Mouse (Mus musculus) lung, embryonic 14.5 days (tissue): ENCODE results near the gene Babam1. TPM values are rescaled to one million over a fixed set of nuclear protein-coding genes. Genes with fewer than 3 reads are reported as not detected.

Source experiments
- ATAC-seq: fragments of 200-750 bp; cut with Nextera tagmentation; 2 replicates; pipeline ENCODE4 v1.8.0; 2017; ENCODE audit warnings: mild to moderate bottlenecking, moderate TSS enrichment, moderate library complexity; ENCODE audit not compliant: insufficient read depth
- DNase-seq: peaks from one replicate; pipeline ENCODE4 v3.0.0-alpha.2; 2015
- H3K27ac ChIP-seq: fragments of 300-500 bp; sonication (generic); 2 replicates; pipeline ENCODE4 v1.5.1; 2014; ENCODE audit warnings: low read depth, mild to moderate bottlenecking, moderate library complexity
- H3K27me3 ChIP-seq: fragments of 300-500 bp; sonication (generic); 2 replicates; pipeline ENCODE4 v1.6.1; 2014; ENCODE audit warnings: low read length, control low read depth; ENCODE audit not compliant: insufficient read depth
- H3K36me3 ChIP-seq: fragments of 300-500 bp; sonication (generic); 2 replicates; pipeline ENCODE4 v1.6.1; 2014; ENCODE audit warnings: control low read depth; ENCODE audit not compliant: insufficient read depth
- H3K4me1 ChIP-seq: fragments of 300-500 bp; sonication (generic); 2 replicates; pipeline ENCODE4 v1.6.1; 2014; ENCODE audit warnings: antibody characterized with exemption, control low read depth; ENCODE audit not compliant: insufficient read depth
- H3K4me2 ChIP-seq: fragments of 300-500 bp; sonication (generic); 2 replicates; pipeline ENCODE4 v1.6.1; 2014; ENCODE audit warnings: mild to moderate bottlenecking
- H3K4me3 ChIP-seq: fragments of 300-500 bp; sonication (generic); 2 replicates; pipeline ENCODE4 v1.5.1; 2014; ENCODE audit warnings: low read depth, low read length
- H3K9ac ChIP-seq: fragments of 300-500 bp; sonication (generic); 2 replicates; pipeline ENCODE4 v1.6.1; 2014
- H3K9me3 ChIP-seq: fragments of 300-500 bp; sonication (generic); 2 replicates; pipeline ENCODE4 v1.6.1; 2016; ENCODE audit warnings: low read depth, low read length, control low read depth
- CTCF ChIP-seq: IDR thresholded peaks from 2 replicates; pipeline ENCODE4 v1.5.1; 2016; ENCODE audit warnings: antibody characterized with exemption, low read depth
- WGBS: fragments of 180-500 bp; shearing (Covaris S2); extraction: QIAGEN DNeasy Blood & Tissue Kit; methylation state at CpG from one replicate; pipeline ENCODE4 v1.1.7; 2014; 5-methylcytosine and 5-hydroxymethylcytosine counted together
- polyA plus RNA-seq: library from polyadenylated mRNA; unstranded; fragments of >200 nt; fragmentation: Nextera tagmentation; extraction: Ambion mirVana; gene quantifications from 2 replicates; pipeline ENCODE4 v1.2.1, GENCODE M21; 2014

Babam1 gene
- polyA plus RNA-seq, 1 experiment from 2014 or later, result 114 TPM

DNA sequence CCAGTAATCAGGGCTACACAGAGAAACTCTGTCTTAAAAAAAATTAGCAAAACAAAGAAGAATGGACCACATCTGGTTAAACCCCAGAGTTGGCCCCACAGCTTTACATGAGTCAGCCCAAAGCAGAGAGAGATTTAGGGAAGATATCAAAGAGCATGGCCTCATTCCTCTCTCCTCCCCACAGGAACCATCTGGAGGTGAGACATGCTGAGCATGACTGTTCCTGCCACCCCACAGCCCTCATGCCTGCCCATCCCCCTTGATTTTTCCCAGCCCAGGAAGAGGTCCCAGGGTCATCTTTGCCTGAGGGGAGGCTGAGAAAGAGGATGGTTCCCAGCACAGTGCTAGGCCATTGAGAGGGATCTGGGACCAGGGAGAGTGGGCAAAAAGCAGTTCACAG is 28.3 kb upstream of the Babam1 start:
- Histone ChIP-seq H3K4me2 (peak overlapping the region; percentile 64; the same call in 1 of the 2 replicates), H3K27me3 (no peaks in the 10 kb centered on the region), H3K9ac (no peak overlapping the region), H3K4me1 (0 out of 2 replicates have a peak, but pooled peaks cover 4% of the 10 kb centered on the region), H3K36me3 (peaks cover 27% of the 10 kb centered on the region), H3K9me3 (no peaks in the 10 kb centered on the region), H3K27ac (no peak overlapping the region), H3K4me3 (no peak overlapping the region)
- DNase-seq (no peak), ATAC-seq (no peak)
- no peak for TF ChIP-seq CTCF

DNA sequence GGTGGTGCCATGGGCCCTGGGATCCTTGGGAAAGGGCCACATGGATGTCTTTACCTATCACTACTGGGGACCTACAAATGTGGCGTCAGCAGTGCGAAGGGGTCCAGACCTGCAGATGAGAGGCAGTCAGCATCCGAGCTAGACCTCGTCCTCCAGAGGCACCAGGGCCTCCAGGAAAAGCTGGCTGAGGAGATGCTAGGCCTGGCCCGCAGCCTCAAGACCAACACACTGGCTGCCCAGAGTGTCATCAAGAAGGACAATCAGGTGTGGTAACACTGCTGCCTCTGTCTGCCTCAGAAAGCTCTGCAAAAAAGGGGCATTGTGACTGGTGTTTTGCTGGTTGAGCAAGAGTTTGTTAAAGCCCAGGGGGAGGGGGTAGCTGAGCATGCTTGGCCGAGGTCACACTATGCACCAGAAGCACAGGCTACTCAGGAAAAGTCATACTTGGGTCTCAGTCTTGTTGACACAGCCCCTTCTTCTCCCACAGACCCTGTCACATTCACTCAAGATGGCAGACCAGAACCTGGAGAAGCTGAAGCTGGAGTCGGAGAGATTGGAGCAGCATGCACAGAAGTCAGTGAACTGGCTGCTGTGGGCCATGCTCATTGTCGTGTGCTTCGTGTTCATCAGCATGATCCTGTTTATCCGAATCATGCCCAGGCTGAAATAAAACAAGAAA is 27.5 kb upstream of the Babam1 start:
- Histone ChIP-seq H3K27ac (no peak overlapping the region), H3K4me2 (no peak overlapping the region), H3K9me3 (no peaks in the 10 kb centered on the region), H3K4me1 (0 out of 2 replicates have a peak, but pooled peaks cover 4% of the 10 kb centered on the region), H3K36me3 (peaks cover 35% of the 10 kb centered on the region), H3K27me3 (no peaks in the 10 kb centered on the region), H3K4me3 (no peak overlapping the region), H3K9ac (no peak overlapping the region)
- TF ChIP-seq CTCF, result no peak
- WGBS, result 91% methylated on average over 10 of the region's 10 CpGs
- no peak for ATAC-seq
- DNase-seq, result no peak

- WGBS, result 19% methylated on average over 5 of the region's 5 CpGs
- no peak for ATAC-seq
- peak overlapping the region; percentile 62 for H3K4me2 ChIP-seq
These were observed 25.9 kb upstream of the Babam1 start for GRCm38 (mm10) chr8:71370711-71371235.

GRCm38 (mm10) chr8:71371236-71371848 is 25.3 kb upstream of the Babam1 start, which contains the start of gene Ocel1:
Ocel1 (plus strand) TSS chr8:71371298.
- 1% methylated on average over 66 of the region's 68 CpGs for WGBS
- Histone ChIP-seq H3K27me3 (no peaks in the 10 kb centered on the region), H3K4me1 (peaks cover 9% of the 10 kb centered on the region), H3K27ac (peak within 1 kb of the TSS; percentile 60), H3K4me3 (peak within 1 kb of the TSS; percentile 63), H3K4me2 (peak within 1 kb of the TSS; percentile 62), H3K9me3 (no peaks in the 10 kb centered on the region), H3K36me3 (peaks cover 51% of the 10 kb centered on the region), H3K9ac (peak within 1 kb of the TSS; percentile 39; the same call in 1 of the 2 replicates)
- DNase-seq (peak; percentile 99), ATAC-seq (peak; percentile 86)
- TF ChIP-seq CTCF, result peak; percentile 81

More at GRCm38 (mm10) chr8:71370711-71371235, 25.9 kb upstream of the Babam1 start:
- Histone ChIP-seq H3K4me3 (peak overlapping the region; percentile 63), H3K9ac (peak overlapping the region; percentile 39; the same call in 1 of the 2 replicates), H3K9me3 (no peaks in the 10 kb centered on the region), H3K36me3 (peaks cover 51% of the 10 kb centered on the region), H3K27me3 (no peaks in the 10 kb centered on the region), H3K4me1 (0 out of 2 replicates have a peak, but pooled peaks cover 4% of the 10 kb centered on the region), H3K27ac (no peak overlapping the region)
- no peak for DNase-seq
- TF ChIP-seq CTCF, result no peak

DNA sequence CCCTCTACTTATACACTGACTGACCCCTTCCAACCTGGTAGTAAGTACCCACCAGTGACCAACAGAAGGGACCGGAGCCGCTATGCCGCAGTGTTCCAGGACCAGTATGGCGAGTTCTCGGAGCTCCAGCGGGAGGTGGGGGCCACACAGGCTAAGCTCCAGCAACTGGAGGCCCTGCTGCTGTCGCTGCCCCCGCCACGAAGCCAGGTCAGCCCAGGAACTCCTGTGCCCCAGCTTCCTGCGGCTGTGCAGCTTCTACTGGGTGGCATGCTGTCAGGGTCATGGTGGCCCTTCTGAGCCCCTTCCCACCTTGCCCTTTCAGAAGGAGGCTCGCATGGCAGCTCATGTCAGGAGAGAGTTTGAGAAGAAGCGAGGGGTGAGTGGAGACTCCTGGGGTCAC is 24.2 kb upstream of the Babam1 start:
- no peak for ATAC-seq
- H3K36me3 ChIP-seq, result peaks cover 58% of the 10 kb centered on the region
- H3K27ac ChIP-seq, result no peak overlapping the region
- no peak overlapping the region for H3K4me3 ChIP-seq
- no peak for DNase-seq
- H3K4me1 ChIP-seq, result peaks cover 14% of the 10 kb centered on the region
- no peaks in the 10 kb centered on the region for H3K27me3 ChIP-seq
- no peak overlapping the region for H3K4me2 ChIP-seq
- H3K9ac ChIP-seq, result no peak overlapping the region
- 82% methylated on average over 12 of the region's 12 CpGs for WGBS
- H3K9me3 ChIP-seq, result no peaks in the 10 kb centered on the region
- TF ChIP-seq CTCF, result peak; percentile 9; the same call in 1 of the 2 replicates

DNA sequence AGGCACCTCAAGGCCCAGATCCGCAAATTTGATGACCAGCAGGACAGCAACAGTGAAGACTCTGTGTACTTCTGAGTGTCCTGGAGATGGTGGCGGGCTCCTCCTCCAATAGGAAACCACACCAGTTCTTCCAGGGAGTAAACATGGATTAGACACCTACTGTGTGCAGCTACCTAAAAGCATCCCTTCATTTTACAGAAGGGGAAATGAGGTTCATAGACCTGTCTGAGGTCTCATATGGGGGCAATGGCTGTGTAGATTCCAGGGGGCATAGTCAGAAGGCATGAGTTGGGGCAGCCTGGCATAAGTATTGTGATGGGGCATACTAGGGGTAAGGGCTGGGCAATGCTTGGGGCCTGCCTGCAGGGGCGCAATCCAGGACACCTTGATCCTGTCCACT is 23.7 kb upstream of the Babam1 start:
- Histone ChIP-seq H3K9ac (no peak overlapping the region), H3K4me3 (no peak overlapping the region), H3K36me3 (peaks cover 63% of the 10 kb centered on the region), H3K27me3 (no peaks in the 10 kb centered on the region), H3K27ac (no peak overlapping the region), H3K9me3 (no peaks in the 10 kb centered on the region), H3K4me1 (peaks cover 12% of the 10 kb centered on the region), H3K4me2 (no peak overlapping the region)
- ATAC-seq (no peak), DNase-seq (no peak)
- TF ChIP-seq CTCF, result 0 out of 2 replicates have a peak, but pooled peaks have one; percentile 12
- WGBS, result 93% methylated on average over 3 of the region's 3 CpGs

DNA sequence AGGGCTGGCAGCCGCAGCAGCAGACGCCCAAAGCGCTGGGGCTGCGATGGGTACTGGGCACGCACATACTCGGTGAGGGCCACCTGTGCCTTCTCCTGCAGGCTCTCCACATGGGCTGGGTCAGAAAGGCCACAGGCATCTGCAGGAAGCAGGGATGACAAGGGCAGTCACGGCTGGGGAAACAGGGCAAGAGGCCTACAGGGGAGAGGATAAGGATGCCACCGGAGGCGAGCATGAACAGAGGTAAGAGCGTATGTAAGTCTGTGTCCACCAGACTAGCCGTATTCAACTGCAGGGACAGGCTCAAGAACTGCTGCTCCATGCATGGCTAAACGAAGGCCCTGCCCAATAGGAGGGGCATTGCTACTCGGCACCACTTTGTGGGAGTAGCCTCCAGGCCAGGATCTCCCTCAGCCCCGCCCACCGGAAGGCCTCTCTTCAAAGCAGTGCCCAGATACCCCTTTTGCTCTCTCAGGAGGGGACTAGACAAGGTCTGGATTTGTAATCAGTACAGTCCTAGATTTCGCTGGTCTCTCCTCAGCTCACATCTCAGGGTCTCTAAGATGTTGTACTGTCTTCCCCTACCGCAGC is 21.9 kb upstream of the Babam1 start:
- Histone ChIP-seq H3K9me3 (no peaks in the 10 kb centered on the region), H3K4me2 (no peak overlapping the region), H3K27ac (no peak overlapping the region), H3K9ac (no peak overlapping the region), H3K4me3 (no peak overlapping the region), H3K36me3 (peaks cover 56% of the 10 kb centered on the region), H3K27me3 (no peaks in the 10 kb centered on the region), H3K4me1 (peaks cover 15% of the 10 kb centered on the region)
- WGBS, result 82% methylated on average over 17 of the region's 17 CpGs
- ATAC-seq (no peak), DNase-seq (peak; percentile 32)
- TF ChIP-seq CTCF, result no peak
